Mouse (Mus musculus): ENCODE data around the gene Gtf2h1.

DNA sequence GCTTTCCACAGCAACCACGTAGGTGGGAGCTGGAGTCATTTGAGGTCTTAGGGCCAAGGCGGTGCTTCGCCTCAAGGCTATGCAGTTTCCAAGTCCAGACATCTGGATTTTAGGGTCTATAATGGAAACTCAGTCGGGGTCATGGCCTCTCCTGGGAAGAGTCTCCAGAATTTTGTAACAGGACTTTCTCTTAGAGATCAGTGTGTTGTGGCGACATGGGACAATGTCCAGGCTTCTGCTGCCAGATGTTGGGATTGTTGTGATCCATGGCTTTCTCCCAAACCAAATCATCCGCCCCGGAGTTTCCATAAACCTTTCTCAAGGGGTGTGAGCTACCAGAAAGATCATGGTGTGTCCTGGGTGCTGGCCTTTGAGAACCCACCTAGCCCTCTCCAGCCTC lies 49.5 kb upstream of the Gtf2h1 start:
- TF ChIP-seq CTCF (conservative IDR thresholded peaks at IDR 0.05; ENCODE audit: low read length) = no peak
- TF ChIP-seq NANOG (IDR thresholded peaks at IDR 0.05; ENCODE audit: borderline replicate concordance, low read length) = no peak
